ENCODE assay signal across 9 mouse cellular contexts in genomic region chr4:32041741-32042452, GRCm38 (mm10).
DNase-seq lines count a peak whose midpoint lies in the region; ATAC-seq lines count a peak whose summit lies in the region.
"Had no signal": no experiment of that assay in that cellular context is flagged by ENCODE, and none has a peak within 500 bp of the region (broad histone marks: within the 10 kb centered on the region; RNA-seq: fewer than 3 reads in every experiment).

No protein-coding gene starts in this region.

- peak; percentile 81 to 84 for DNase-seq in cerebellum, postnatal 10 days
- no peak for DNase-seq in cerebellum, adult 8-10 months
- peak; percentile 79 to 83 for DNase-seq in right cerebral cortex, postnatal 10 days (ENCODE audit: low spot score in 2 of 2)
- DNase-seq in right cerebral cortex, postnatal 36 days (ENCODE audit: low spot score in 2 of 2) = no peak
- DNase-seq in layer of hippocampus, postnatal 14 days (ENCODE audit: low spot score in 2 of 2) = peak; percentile 41 to 58
- no peak for DNase-seq in thymus, adult 18-20 months
- DNase-seq in cerebellum, adult 11 months = no peak
- DNase-seq: gastrocnemius, postnatal 10 days had no signal

- no peak overlapping the region for H3K9ac ChIP-seq in stomach, embryonic 14.5 days (replicated peaks; ENCODE audit: low read depth, low read length)

- 53% methylated on average over 15 of the region's 15 CpGs for WGBS in stomach, embryonic 14.5 days

- H3K4me2 ChIP-seq in stomach, embryonic 14.5 days (replicated peaks; ENCODE audit: low read depth, low read length) = no peak overlapping the region

- no peak overlapping the region for H3K4me3 ChIP-seq in stomach, embryonic 14.5 days (ENCODE audit: low read depth, low read length)

- H3K27ac ChIP-seq in stomach, embryonic 14.5 days (ENCODE audit: low read length) = no peak overlapping the region; the same call in 1 of the 2 replicates

- H3K36me3 ChIP-seq in stomach, embryonic 14.5 days (ENCODE audit: control insufficient read depth, insufficient read depth, low read length) = no peaks in the 10 kb centered on the region

- H3K27me3 ChIP-seq in stomach, embryonic 14.5 days (ENCODE audit: control insufficient read depth, insufficient read depth, low read length) = no peaks in the 10 kb centered on the region

- 0 out of 2 replicates have a peak, but pooled peaks cover 4% of the 10 kb centered on the region for H3K4me1 ChIP-seq in stomach, embryonic 14.5 days (ENCODE audit: control insufficient read depth, insufficient read depth, low read length)

- ATAC-seq in stomach, embryonic 14.5 days (ENCODE audit: insufficient number of reproducible peaks, insufficient read depth, low FRiP score, low read depth) = peak; percentile 33; the same call in 1 of the 2 replicates

- H3K9me3 ChIP-seq in stomach, embryonic 14.5 days (ENCODE audit: control insufficient read depth, low read depth, low read length) = no peaks in the 10 kb centered on the region

Comparison
In these comparisons a context has a peak if more than half of its experiments do, and no peak if none do; other contexts are left out.
1. DNase-seq: peak in cerebellum, postnatal 10 days (2 of 2), right cerebral cortex, postnatal 10 days (2 of 2) and layer of hippocampus, postnatal 14 days (2 of 2); none in cerebellum, adult 8-10 months (single experiment), right cerebral cortex, postnatal 36 days (0 of 2), thymus, adult 18-20 months (0 of 2) and cerebellum, adult 11 months (single experiment).